Mouse (Mus musculus) forebrain, embryonic 16.5 days (tissue): ENCODE measurements around the gene Bhlha15. TPM values are rescaled to one million over a fixed set of nuclear protein-coding genes. Genes with fewer than 3 reads are reported as not detected.

Source experiments
- ATAC-seq: fragments of 200-750 bp; cut with Nextera tagmentation; 2 replicates; pipeline ENCODE4 v1.8.0; 2017; ENCODE audit warnings: mild to moderate bottlenecking, moderate library complexity
- H3K27ac ChIP-seq: fragments of 300-500 bp; sonication (generic); 2 replicates; pipeline ENCODE4 v1.5.1; 2014; ENCODE audit warnings: low read length, control low read depth
- H3K27me3 ChIP-seq: fragments of 300-500 bp; sonication (generic); replicated peaks from 2 replicates; pipeline ENCODE4 v1.6.1; 2014; ENCODE audit warnings: low read length; ENCODE audit not compliant: control insufficient read depth, insufficient read depth
- H3K36me3 ChIP-seq: fragments of 300-500 bp; sonication (generic); 2 replicates; pipeline ENCODE4 v1.6.1; 2014; ENCODE audit not compliant: control insufficient read depth, insufficient read depth
- H3K4me1 ChIP-seq: fragments of 300-500 bp; sonication (generic); replicated peaks from 2 replicates; pipeline ENCODE4 v1.6.1; 2014; ENCODE audit warnings: low read length; ENCODE audit not compliant: control insufficient read depth, insufficient read depth
- H3K4me2 ChIP-seq: fragments of 300-500 bp; sonication (generic); 2 replicates; pipeline ENCODE4 v1.6.1; 2014; ENCODE audit warnings: mild to moderate bottlenecking, low read length, control low read depth
- H3K4me3 ChIP-seq: fragments of 300-500 bp; sonication (generic); replicated peaks from 2 replicates; pipeline ENCODE4 v1.5.1; 2014; ENCODE audit warnings: mild to moderate bottlenecking, low read length, control low read depth
- H3K9ac ChIP-seq: fragments of 300-500 bp; sonication (generic); replicated peaks from 2 replicates; pipeline ENCODE4 v1.6.1; 2014; ENCODE audit warnings: low read depth, low read length, control low read depth
- H3K9me3 ChIP-seq: fragments of 300-500 bp; sonication (generic); 2 replicates; pipeline ENCODE4 v1.6.1; 2016; ENCODE audit warnings: low read length; ENCODE audit not compliant: control insufficient read depth
- WGBS: fragments of 180-500 bp; shearing (Covaris S2); extraction: QIAGEN DNeasy Blood & Tissue Kit; methylation state at CpG from one replicate; pipeline ENCODE4 v1.1.7; 2014; 5-methylcytosine and 5-hydroxymethylcytosine counted together
- polyA plus RNA-seq: library from polyadenylated mRNA; unstranded; fragments of >200 nt; fragmentation: Nextera tagmentation; extraction: Ambion mirVana; gene quantifications from 2 replicates; pipeline ENCODE4 v1.2.1, GENCODE M21; 2015

Gene Bhlha15
- 0.05 and 0.09 TPM in 2 replicates for polyA plus RNA-seq

GRCm38 (mm10) chr5:144189950-144190583 is at the start of gene Bhlha15:
Bhlha15 (plus strand) TSS chr5:144190286.
- Histone ChIP-seq H3K9ac (no peak within 1 kb of the TSS), H3K36me3 (peaks cover 3% of the 10 kb centered on the region; the same call in 1 of the 2 replicates), H3K27ac (no peak within 1 kb of the TSS), H3K4me3 (no peak within 1 kb of the TSS; the same call in 1 of the 2 replicates), H3K4me2 (peak within 1 kb of the TSS; percentile 42), H3K4me1 (peaks cover 5% of the 10 kb centered on the region), H3K27me3 (no peaks in the 10 kb centered on the region), H3K9me3 (no peaks in the 10 kb centered on the region)
- peak; percentile 30; the same call in 1 of the 2 replicates for ATAC-seq
- 6% methylated on average over 24 of the region's 26 CpGs for WGBS

- 97% methylated on average over 5 of the region's 5 CpGs for WGBS
- no peaks in the 10 kb centered on the region for H3K4me1 ChIP-seq
- H3K27ac ChIP-seq = no peak overlapping the region
- H3K27me3 ChIP-seq = no peaks in the 10 kb centered on the region
- no peak for ATAC-seq
- H3K9ac ChIP-seq = no peak overlapping the region
- no peak overlapping the region for H3K4me3 ChIP-seq
- H3K36me3 ChIP-seq = peaks cover 12% of the 10 kb centered on the region
- H3K4me2 ChIP-seq = no peak overlapping the region
- H3K9me3 ChIP-seq = no peaks in the 10 kb centered on the region
Observed at GRCm38 (mm10) chr5:144143531-144143930, 46.6 kb upstream of the Bhlha15 start.

- Histone ChIP-seq H3K4me2 (no peak overlapping the region), H3K4me3 (no peak overlapping the region), H3K9ac (no peak overlapping the region), H3K9me3 (no peaks in the 10 kb centered on the region), H3K36me3 (peaks cover 12% of the 10 kb centered on the region), H3K4me1 (no peaks in the 10 kb centered on the region), H3K27ac (no peak overlapping the region), H3K27me3 (no peaks in the 10 kb centered on the region)
- ATAC-seq = no peak
Observed at GRCm38 (mm10) chr5:144146898-144147297, 43.2 kb upstream of the Bhlha15 start.

GRCm38 (mm10) chr5:144149530-144149929 is 40.6 kb upstream of the Bhlha15 start:
- Histone ChIP-seq H3K27me3 (no peaks in the 10 kb centered on the region), H3K4me3 (no peak overlapping the region), H3K4me2 (no peak overlapping the region), H3K4me1 (no peaks in the 10 kb centered on the region), H3K9ac (no peak overlapping the region), H3K27ac (no peak overlapping the region), H3K9me3 (no peaks in the 10 kb centered on the region), H3K36me3 (peaks cover 12% of the 10 kb centered on the region)
- WGBS = 94% methylated on average over 4 of the region's 4 CpGs
- no peak for ATAC-seq

- Histone ChIP-seq H3K9me3 (no peaks in the 10 kb centered on the region), H3K4me3 (no peak overlapping the region), H3K9ac (no peak overlapping the region), H3K27me3 (no peaks in the 10 kb centered on the region), H3K27ac (no peak overlapping the region), H3K4me1 (no peaks in the 10 kb centered on the region), H3K36me3 (peaks cover 10% of the 10 kb centered on the region), H3K4me2 (no peak overlapping the region)
- WGBS = 93% methylated on average over 4 of the region's 4 CpGs
- no peak for ATAC-seq
Observed at GRCm38 (mm10) chr5:144151270-144151669, 38.8 kb upstream of the Bhlha15 start.

GRCm38 (mm10) chr5:144154528-144154927 is 35.6 kb upstream of the Bhlha15 start:
- Histone ChIP-seq H3K4me2 (no peak overlapping the region), H3K27me3 (no peaks in the 10 kb centered on the region), H3K36me3 (no peaks in the 10 kb centered on the region; the same call in 1 of the 2 replicates), H3K27ac (no peak overlapping the region), H3K9ac (no peak overlapping the region), H3K9me3 (no peaks in the 10 kb centered on the region), H3K4me3 (no peak overlapping the region), H3K4me1 (peaks cover 5% of the 10 kb centered on the region; the same call in 1 of the 2 replicates)
- 24% methylated on average over 7 of the region's 7 CpGs for WGBS
- 0 out of 2 replicates have a peak, but pooled peaks have one; percentile 54 for ATAC-seq

- 0 out of 2 replicates have a peak overlapping the region, but pooled peaks have one; percentile 15 for H3K9ac ChIP-seq
- 19% methylated on average over 4 of the region's 4 CpGs for WGBS
- ATAC-seq = peak; percentile 72; the same call in 1 of the 2 replicates
Observed at GRCm38 (mm10) chr5:144158604-144159003, 31.5 kb upstream of the Bhlha15 start.

GRCm38 (mm10) chr5:144159137-144159536 is 30.9 kb upstream of the Bhlha15 start:
- Histone ChIP-seq H3K4me2 (no peak overlapping the region), H3K9me3 (no peaks in the 10 kb centered on the region), H3K4me3 (no peak overlapping the region), H3K36me3 (no peaks in the 10 kb centered on the region; the same call in none of the 2 replicates), H3K4me1 (peaks cover 5% of the 10 kb centered on the region; the same call in 1 of the 2 replicates), H3K27me3 (no peaks in the 10 kb centered on the region), H3K9ac (no peak overlapping the region), H3K27ac (no peak overlapping the region)
- no peak for ATAC-seq
- 71% methylated on average over 8 of the region's 8 CpGs for WGBS

More at GRCm38 (mm10) chr5:144158604-144159003, 31.5 kb upstream of the Bhlha15 start:
- H3K4me2 ChIP-seq = no peak overlapping the region
- 0 out of 2 replicates have a peak overlapping the region, but pooled peaks have one; percentile 17 for H3K27ac ChIP-seq
- H3K36me3 ChIP-seq = no peaks in the 10 kb centered on the region; the same call in none of the 2 replicates
- peaks cover 5% of the 10 kb centered on the region; the same call in 1 of the 2 replicates for H3K4me1 ChIP-seq
- no peak overlapping the region for H3K4me3 ChIP-seq
- no peaks in the 10 kb centered on the region for H3K27me3 ChIP-seq
- no peaks in the 10 kb centered on the region for H3K9me3 ChIP-seq

- no peak overlapping the region for H3K4me2 ChIP-seq
- ATAC-seq = no peak
- H3K27ac ChIP-seq = no peak overlapping the region
- no peak overlapping the region for H3K4me3 ChIP-seq
- H3K36me3 ChIP-seq = peaks cover 7% of the 10 kb centered on the region
- H3K4me1 ChIP-seq = peaks cover 7% of the 10 kb centered on the region; the same call in 1 of the 2 replicates
- H3K9ac ChIP-seq = no peak overlapping the region
- H3K27me3 ChIP-seq = no peaks in the 10 kb centered on the region
- WGBS = 86% methylated on average over 5 of the region's 5 CpGs
- no peaks in the 10 kb centered on the region for H3K9me3 ChIP-seq
Observed at GRCm38 (mm10) chr5:144162080-144162812, 27.8 kb upstream of the Bhlha15 start.
